Mouse (Mus musculus) Patski (cell line): ENCODE results near the gene Nfatc2ip. TPM values are rescaled to one million over a fixed set of nuclear protein-coding genes. Genes with fewer than 3 reads are reported as not detected.
A peak's percentile ranks its signal among the peaks of the same experiment; 100 is the strongest.
"Not testable (repeated sequence)": the region's sequence is repeated elsewhere in the genome, so short reads cannot be mapped to it uniquely, and the experiment has no call there.

ENCODE experiments used
- ATAC-seq: fragments of 100-300 bp; one replicate; pipeline ENCODE4 v1.8.0; 2021
- CTCF ChIA-PET: fragments of 350-600 bp; sonication (Branson Sonifier 250); formaldehyde crosslinking; loops from one replicate; lab custom pipeline; 2022; ENCODE audit warnings: inconsistent platforms; lab: Charles Lee
- POLR2A ChIA-PET: fragments of 350-600 bp; sonication (Branson Sonifier 250); formaldehyde crosslinking; loops from one replicate; lab custom pipeline; 2022; ENCODE audit warnings: antibody characterized with exemption, inconsistent platforms; lab: Charles Lee
- DNase-seq: peaks from one replicate; pipeline ENCODE4 v3.0.0-alpha.2; 2011; ENCODE audit warnings: low read depth, low spot score
- H3K27me3 ChIP-seq: fragments of 371-371 bp; one replicate; pipeline ENCODE4 v1.5.1; 2021
- CTCF ChIP-seq: fragments of 100-300 bp; IDR thresholded peaks from one replicate; pipeline ENCODE4 v1.5.1; 2021
- in situ Hi-C: fragments of 300-500 bp; cut with MboI; formaldehyde crosslinking; loops from 3 replicates; pipeline ENCODE4 v1.11.1; 2018; ENCODE audit warnings: low pct_unique_long_range_greater_than_20kb, mixed read lengths
- polyA plus RNA-seq: library from polyadenylated mRNA; unstranded; gene quantifications from one replicate; pipeline ENCODE4 v1.2.3, GENCODE M21; 2021

Gene Nfatc2ip
- polyA plus RNA-seq, 1 experiment from 2014 or later: 8.9 TPM

DNA sequence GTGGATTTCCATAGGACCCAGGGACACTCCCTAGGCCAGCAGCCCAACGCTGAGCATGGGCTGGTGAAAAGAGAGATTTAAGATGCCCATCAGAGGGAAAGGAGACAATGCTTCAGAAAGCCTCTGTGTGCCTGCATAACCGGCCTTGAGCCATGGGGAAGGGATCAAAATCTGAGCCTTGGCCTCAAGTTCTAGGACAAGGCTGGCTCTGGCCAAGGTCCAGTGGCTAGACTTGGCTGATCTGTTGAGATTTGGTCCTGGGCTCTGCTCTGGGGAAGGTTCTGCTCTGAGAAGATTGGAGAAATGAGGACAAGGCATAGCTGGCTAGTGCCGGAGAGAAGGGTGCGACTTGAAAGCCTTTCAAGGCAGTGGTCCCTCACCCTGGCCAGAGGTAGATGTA is 14.5 kb upstream of the Nfatc2ip start:
- ATAC-seq (no peak), DNase-seq (no peak)
- no peak for TF ChIP-seq CTCF
- in situ Hi-C loops: no loop called here
- CTCF ChIA-PET: no interaction called here
- peaks cover 9% of the 10 kb centered on the region for H3K27me3 ChIP-seq
- POLR2A ChIA-PET: no interaction called here

DNA sequence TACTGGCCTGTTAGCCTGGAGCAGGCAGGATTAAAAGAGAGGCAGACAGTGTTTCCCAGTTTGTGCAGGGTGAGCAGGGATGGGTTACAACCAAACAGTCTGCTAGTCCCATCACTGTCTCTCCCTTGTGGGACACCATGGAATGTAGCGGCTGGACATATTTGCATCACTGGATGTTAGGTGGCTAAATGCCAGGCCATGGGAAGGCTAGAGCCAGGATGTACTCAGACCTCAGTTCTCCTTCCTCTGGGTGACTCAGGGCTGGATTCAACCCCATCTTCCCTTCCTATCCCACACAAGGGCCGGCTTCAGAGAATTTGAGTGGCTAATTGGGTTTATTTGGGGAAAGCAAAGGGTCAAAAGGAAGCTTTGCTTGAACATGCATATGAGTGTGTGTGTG is 12.1 kb upstream of the Nfatc2ip start:
- ATAC-seq: no peak
- ChIA-PET CTCF (no interaction called here), POLR2A (no interaction called here)
- TF ChIP-seq CTCF: no peak
- peaks cover 3% of the 10 kb centered on the region for H3K27me3 ChIP-seq
- no peak for DNase-seq
- in situ Hi-C loops: no loop called here

DNA sequence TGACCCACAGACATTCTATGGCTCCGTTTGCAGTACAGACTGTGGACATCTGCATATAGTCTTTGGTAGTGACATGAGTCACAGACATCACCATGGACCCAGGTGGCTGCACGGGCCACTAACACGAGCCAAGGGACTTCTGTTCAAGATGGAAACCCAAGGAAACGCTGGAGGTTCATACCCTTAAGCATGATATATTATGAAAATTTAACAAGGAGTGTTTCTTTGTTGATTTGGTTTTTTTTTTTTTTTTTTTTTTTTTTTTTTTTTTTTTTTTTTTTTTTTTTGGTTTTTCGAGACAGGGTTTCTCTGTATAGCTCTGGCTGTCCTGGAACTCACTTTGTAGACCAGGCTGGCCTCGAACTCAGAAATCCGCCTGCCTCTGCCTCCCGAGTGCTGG is 6.0 kb upstream of the Nfatc2ip start:
- H3K27me3 ChIP-seq, POLR2A ChIA-PET, ATAC-seq, in situ Hi-C loops, DNase-seq: not testable (repeated sequence)
- CTCF ChIA-PET: interaction anchor here (1.4 kb wide), 1 partner anchor 9 kb away, joined by 3 read pairs; no protein-coding TSS in a partner anchor

DNA sequence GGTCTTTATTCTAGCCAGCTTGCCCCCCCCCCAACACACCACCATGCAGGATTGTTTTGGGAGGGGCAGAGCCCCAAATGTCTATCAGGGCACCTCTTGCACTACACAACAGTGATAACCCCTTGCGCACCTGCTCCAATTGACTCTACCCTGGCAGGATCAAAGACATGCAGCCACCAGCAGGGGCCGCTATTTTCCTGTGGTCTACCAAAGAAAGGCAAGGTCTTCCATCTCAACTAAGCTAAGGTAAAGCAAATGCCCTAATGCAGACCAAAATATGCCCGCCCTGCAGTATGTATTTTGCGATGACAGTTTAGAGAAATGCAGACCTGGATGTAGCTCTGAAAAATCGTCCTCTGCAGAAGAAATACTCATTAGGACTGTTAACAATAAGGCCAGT is 3.0 kb upstream of the Nfatc2ip start:
- in situ Hi-C loops: loop anchor here (5.0 kb wide), 1 partner anchor 128 kb away; no protein-coding TSS in a partner anchor
- DNase-seq (no peak), ATAC-seq (no peak)
- CTCF ChIA-PET: interaction anchor here (0.7 to 1.8 kb wide), 4 partner anchors 27 to 128 kb away, joined by 3 to 6 read pairs (median 4); no protein-coding TSS in a partner anchor
- TF ChIP-seq CTCF: peak; percentile 92
- POLR2A ChIA-PET: interaction anchor here (1.0 to 1.7 kb wide), 2 partner anchors 29 to 76 kb away, joined by 3 to 4 read pairs; partner anchors contain the start of genes Rabep2 and Sh2b1
- H3K27me3 ChIP-seq: no peaks in the 10 kb centered on the region

DNA sequence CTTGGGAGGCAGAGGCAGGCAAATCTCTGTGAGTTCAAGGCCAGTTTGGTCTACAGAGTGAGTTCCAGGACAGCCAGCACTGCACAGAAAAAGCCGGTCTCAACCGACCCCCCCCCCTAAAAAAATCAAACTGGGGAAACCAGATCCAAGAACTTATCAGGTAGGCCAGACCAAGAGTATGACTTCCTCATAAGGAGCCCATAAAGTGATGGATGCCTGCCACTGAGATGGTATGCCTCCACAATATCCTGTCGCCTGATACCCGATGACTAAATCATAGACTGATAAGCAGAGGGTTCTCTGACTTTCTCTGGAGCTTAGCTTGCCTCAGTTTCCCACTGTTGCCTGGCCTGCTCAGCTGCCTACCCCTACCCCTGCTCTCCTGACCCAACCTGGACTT is 1.3 kb upstream of the Nfatc2ip start:
- CTCF ChIA-PET: no interaction called here
- POLR2A ChIA-PET: no interaction called here
- ATAC-seq (no peak), DNase-seq (no peak)
- in situ Hi-C loops: loop anchor here (5.0 kb wide), 1 partner anchor 129 kb away; no protein-coding TSS in a partner anchor
- TF ChIP-seq CTCF: no peak
- H3K27me3 ChIP-seq: no peaks in the 10 kb centered on the region

DNA sequence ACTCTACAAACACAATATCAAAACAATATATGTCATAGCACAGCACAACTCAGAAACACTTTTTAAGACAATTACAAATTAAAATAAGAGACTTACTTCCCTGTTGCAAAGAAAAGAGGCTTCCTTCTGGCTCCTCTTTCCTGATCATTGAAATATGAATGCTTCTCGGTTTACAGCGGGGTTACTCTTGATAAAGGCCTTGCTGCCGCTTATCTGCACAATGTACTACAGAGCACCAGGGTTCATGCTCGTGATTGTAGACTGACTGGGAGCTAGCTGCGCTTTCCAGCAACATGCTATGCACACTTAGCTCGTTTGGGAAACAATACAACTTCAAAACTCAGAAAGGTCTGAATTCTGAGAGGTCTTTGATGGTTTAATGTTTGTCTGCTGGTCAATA is 684 bp upstream of the Nfatc2ip start:
- in situ Hi-C loops: loop anchor here (5.0 kb wide), 1 partner anchor 130 kb away; no protein-coding TSS in a partner anchor
- ChIA-PET POLR2A (no interaction called here), CTCF (interaction anchor here (0.6 kb wide), 1 partner anchor 129 kb away, joined by 3 read pairs; no protein-coding TSS in a partner anchor)
- no peak for ATAC-seq
- TF ChIP-seq CTCF: no peak
- no peak for DNase-seq
- H3K27me3 ChIP-seq: no peaks in the 10 kb centered on the region

DNA sequence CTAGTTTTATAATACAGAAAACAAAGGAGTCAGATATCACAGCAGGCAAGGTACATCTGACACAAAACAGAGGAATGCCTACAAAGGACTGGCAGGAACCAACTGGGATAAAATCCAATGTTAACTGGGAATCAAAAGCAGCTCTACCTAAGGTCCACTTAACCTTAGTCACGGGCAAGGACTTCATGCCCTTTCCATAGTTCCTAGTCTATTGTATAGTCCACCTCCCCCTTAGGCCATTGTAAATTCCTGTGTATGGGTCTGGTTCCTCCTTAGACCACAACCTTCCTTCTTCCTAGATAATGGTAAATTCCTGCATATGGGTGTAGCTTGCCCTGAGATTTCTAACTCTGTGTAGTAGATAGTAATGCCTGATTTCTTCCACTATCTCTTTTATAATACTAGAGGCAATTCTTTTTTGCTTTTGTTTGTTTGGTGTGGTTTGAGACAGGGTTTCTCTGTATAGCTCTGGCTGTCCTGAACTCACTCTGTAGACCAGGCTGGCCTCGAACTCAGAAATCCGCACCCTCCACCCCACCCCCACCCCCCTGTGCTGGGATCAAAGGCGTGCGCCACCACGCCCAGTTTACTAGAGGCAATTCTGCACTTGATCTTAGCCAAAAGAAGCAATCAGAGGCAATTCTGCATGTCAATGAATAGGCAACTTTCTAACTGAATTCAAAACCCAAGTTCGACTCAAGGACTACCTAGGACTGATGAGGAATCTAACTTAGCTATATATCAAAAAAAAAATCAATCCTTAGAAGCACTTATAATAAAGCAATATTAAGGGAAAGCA is 4.3 kb downstream of the Nfatc2ip start:
- in situ Hi-C loops, H3K27me3 ChIP-seq, DNase-seq, CTCF ChIA-PET, POLR2A ChIA-PET, ATAC-seq: not testable (repeated sequence)

DNA sequence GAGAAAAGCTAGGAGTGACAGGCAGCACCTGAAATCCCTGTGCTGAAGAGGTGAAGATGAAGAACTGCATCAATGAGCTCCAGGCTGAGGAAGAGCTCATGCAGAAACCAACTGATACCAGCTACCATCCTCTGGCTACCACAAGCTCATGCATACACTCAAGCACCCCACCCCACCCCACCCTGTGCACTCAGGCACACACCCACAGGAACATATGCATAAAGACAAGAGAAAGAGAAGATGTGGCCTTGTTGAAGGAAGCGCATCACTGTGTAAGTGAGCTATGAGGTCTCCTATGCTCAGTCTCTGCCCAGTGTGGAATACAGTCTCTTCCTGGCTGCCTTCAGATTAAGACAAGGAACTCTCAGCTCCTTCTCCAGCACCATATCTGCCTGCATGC is 8.4 kb downstream of the Nfatc2ip start:
- ChIA-PET CTCF (interaction anchor here (0.8 to 1.0 kb wide), 2 partner anchors 11 to 71 kb away, joined by 3 to 4 read pairs; partner anchors contain the start of gene Spns1), POLR2A (no interaction called here)
- no peak for ATAC-seq
- in situ Hi-C loops: no loop called here
- H3K27me3 ChIP-seq: no peaks in the 10 kb centered on the region
- DNase-seq: no peak
- no peak for TF ChIP-seq CTCF

DNA sequence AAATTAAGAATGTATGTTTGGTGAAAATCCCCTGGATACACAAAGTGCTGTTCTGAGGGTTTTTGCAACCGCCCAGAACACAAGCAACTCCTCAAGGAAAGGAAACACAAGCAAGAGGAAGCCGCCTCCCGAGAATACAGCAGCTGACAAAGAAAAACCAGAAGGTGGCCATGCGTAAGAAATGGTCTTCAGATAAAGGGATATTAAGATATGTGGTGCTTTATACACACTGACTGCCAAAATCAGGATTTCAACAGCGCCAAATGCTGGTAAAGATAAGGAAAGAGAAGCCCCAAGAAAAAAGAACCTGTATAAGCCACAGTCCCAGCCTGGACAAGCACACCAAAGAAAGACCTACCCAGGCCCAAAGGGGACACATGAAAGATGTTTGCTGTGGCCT is 13.0 kb downstream of the Nfatc2ip start:
- no peak for ATAC-seq
- POLR2A ChIA-PET: no interaction called here
- TF ChIP-seq CTCF: no peak
- CTCF ChIA-PET: interaction anchor here (1.2 to 3.1 kb wide), 2 partner anchors 10 to 59 kb away, joined by 3 to 8 read pairs; no protein-coding TSS in a partner anchor
- DNase-seq: no peak
- in situ Hi-C loops: no loop called here
- H3K27me3 ChIP-seq: no peaks in the 10 kb centered on the region

DNA sequence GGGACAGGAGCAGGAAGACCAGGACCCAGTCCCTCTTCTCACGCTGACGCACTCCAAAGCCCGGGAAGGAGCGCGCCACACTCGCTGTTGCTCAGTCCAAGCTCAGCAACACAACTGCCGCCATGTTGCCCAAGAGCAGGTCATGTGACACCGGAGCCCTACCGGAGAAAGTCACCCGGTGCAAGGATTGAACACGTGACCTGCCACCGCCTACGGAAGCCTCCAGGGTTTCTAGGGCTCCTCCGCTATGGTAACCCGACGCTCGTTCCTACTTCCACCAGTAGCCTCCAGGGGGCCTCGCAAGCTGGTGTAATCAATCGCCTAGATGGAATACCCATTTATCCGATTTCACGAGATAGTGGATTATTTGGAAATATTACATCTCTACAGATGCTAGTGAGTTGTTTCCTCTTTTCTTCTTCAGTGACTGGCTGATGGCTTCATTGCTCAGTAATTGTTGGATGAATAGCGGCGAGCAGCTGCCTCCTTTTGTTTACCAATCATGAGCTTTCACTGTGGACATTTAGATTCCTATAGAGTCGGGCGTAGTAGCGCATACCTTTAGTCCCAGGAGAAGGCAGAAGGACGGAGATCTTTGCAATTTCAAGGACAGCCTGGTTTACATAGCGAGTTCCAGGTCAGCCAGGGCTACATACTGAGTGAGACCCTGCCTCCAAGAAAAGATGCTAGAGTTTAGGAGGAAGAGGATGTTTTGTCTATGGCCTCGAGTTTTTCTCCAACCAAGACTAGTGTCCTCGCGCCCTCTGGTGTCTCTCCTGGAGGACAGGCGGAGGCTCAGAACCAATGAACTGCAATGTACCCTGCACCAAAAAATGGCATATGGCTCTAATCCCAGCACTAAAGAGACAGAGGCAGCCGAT is 19.0 kb downstream of the Nfatc2ip start, which contains the start of gene Spns1:
Gene Spns1, minus strand, starts transcription at position 173 of the 881 bp plus-strand sequence.
- H3K27me3 ChIP-seq: no peaks in the 10 kb centered on the region
- CTCF ChIA-PET: interaction anchor here (0.9 to 2.9 kb wide), 10 partner anchors 11 to 115 kb away, joined by 3 to 53 read pairs (median 3); no protein-coding TSS in a partner anchor
- DNase-seq: peak; percentile 72
- no peak for TF ChIP-seq CTCF
- ATAC-seq: peak; percentile 74
- POLR2A ChIA-PET: interaction anchor here (1.2 kb wide), 1 partner anchor 51 kb away, joined by 4 read pairs; no protein-coding TSS in a partner anchor
- in situ Hi-C loops: loop anchor here (5.0 kb wide), 1 partner anchor 45 kb away; no protein-coding TSS in a partner anchor
